ENCODE assay signal across 20 mouse cellular contexts in genomic region chr7:4432026-4432425, GRCm38 (mm10). TPM values are rescaled to one million over a fixed set of nuclear protein-coding genes. Genes with fewer than 3 reads are reported as not detected.
DNase-seq lines count a peak whose midpoint lies in the region; ATAC-seq lines count a peak whose summit lies in the region.
"Had no signal": no experiment of that assay in that cellular context is flagged by ENCODE, and none has a peak within 500 bp of the region (broad histone marks: within the 10 kb centered on the region; RNA-seq: fewer than 3 reads in every experiment).

No protein-coding gene starts in this region.

- DNase-seq in forebrain, embryonic 10.5 days (ENCODE audit: extremely low spot score, low spot score) = peak; percentile 10
- no peak for DNase-seq in forebrain, embryonic 14.5 days (ENCODE audit: low spot score)
- DNase-seq in heart, adult 11 months = peak; percentile 79
- DNase-seq in heart, postnatal 4 days = no peak
- DNase-seq in liver, embryonic 11.5 days (ENCODE audit: low spot score) = peak; percentile 27
- peak; percentile 25 for DNase-seq in limb, embryonic 10.5 days (ENCODE audit: low spot score)
- DNase-seq in thymus, postnatal 36 days = no peak
- DNase-seq: cerebellum, adult 11 months; cerebellum, adult 9-11 months had no signal

- H3K27me3 ChIP-seq in forebrain, embryonic 10.5 days (ENCODE audit: poor library complexity, severe bottlenecking) = no peaks in the 10 kb centered on the region
- H3K27me3 ChIP-seq in forebrain, embryonic 14.5 days (replicated peaks; ENCODE audit: control insufficient read depth, insufficient read depth, low read length) = no peaks in the 10 kb centered on the region
- H3K27me3 ChIP-seq in liver, embryonic 11.5 days (replicated peaks; ENCODE audit: control insufficient read depth, insufficient read depth, low read length) = no peaks in the 10 kb centered on the region
- H3K27me3 ChIP-seq in liver, embryonic 12.5 days (replicated peaks) = no peaks in the 10 kb centered on the region
- H3K27me3 ChIP-seq in limb, embryonic 10.5 days (ENCODE audit: low read depth, poor library complexity, severe bottlenecking) = no peaks in the 10 kb centered on the region
- H3K27me3 ChIP-seq: embryonic facial prominence, embryonic 13.5 days; embryonic facial prominence, embryonic 15.5 days; forebrain, embryonic 13.5 days had no signal

- no peak overlapping the region for H3K27ac ChIP-seq in forebrain, embryonic 10.5 days
- no peak overlapping the region for H3K27ac ChIP-seq in forebrain, embryonic 14.5 days (ENCODE audit: low read depth, low read length)
- H3K27ac ChIP-seq in liver, embryonic 11.5 days (ENCODE audit: low read depth, low read length) = no peak overlapping the region
- no peak overlapping the region for H3K27ac ChIP-seq in liver, embryonic 12.5 days
- H3K27ac ChIP-seq in limb, embryonic 10.5 days = no peak overlapping the region
- H3K27ac ChIP-seq: embryonic facial prominence, embryonic 13.5 days; embryonic facial prominence, embryonic 15.5 days; forebrain, embryonic 13.5 days had no signal

- no peak overlapping the region for H3K4me3 ChIP-seq in forebrain, embryonic 10.5 days
- no peak overlapping the region for H3K4me3 ChIP-seq in forebrain, embryonic 14.5 days (ENCODE audit: low read depth, low read length)
- H3K4me3 ChIP-seq in liver, embryonic 11.5 days (ENCODE audit: low read depth, low read length) = no peak overlapping the region
- H3K4me3 ChIP-seq in liver, embryonic 12.5 days = no peak overlapping the region
- no peak overlapping the region for H3K4me3 ChIP-seq in limb, embryonic 10.5 days
- H3K4me3 ChIP-seq: embryonic facial prominence, embryonic 13.5 days; embryonic facial prominence, embryonic 15.5 days; erythroblast, embryonic 14.5 days; forebrain, embryonic 13.5 days had no signal

- H3K9ac ChIP-seq in forebrain, embryonic 14.5 days (ENCODE audit: low read length) = no peak overlapping the region
- H3K9ac ChIP-seq in liver, embryonic 11.5 days (ENCODE audit: low read depth, low read length) = no peak overlapping the region
- H3K9ac ChIP-seq in liver, embryonic 12.5 days = no peak overlapping the region
- H3K9ac ChIP-seq: embryonic facial prominence, embryonic 13.5 days; embryonic facial prominence, embryonic 15.5 days; forebrain, embryonic 13.5 days had no signal

- peaks cover 3% of the 10 kb centered on the region; the same call in 1 of the 2 replicates for H3K9me3 ChIP-seq in forebrain, embryonic 10.5 days
- H3K9me3 ChIP-seq in forebrain, embryonic 14.5 days (replicated peaks; ENCODE audit: control insufficient read depth, low read length) = peaks cover 5% of the 10 kb centered on the region; the same call in 1 of the 2 replicates
- no peaks in the 10 kb centered on the region for H3K9me3 ChIP-seq in liver, embryonic 11.5 days (ENCODE audit: control insufficient read depth, low read length)
- H3K9me3 ChIP-seq in liver, embryonic 12.5 days (replicated peaks) = no peaks in the 10 kb centered on the region
- H3K9me3 ChIP-seq in limb, embryonic 10.5 days (replicated peaks) = no peaks in the 10 kb centered on the region
- H3K9me3 ChIP-seq: embryonic facial prominence, embryonic 15.5 days; forebrain, embryonic 13.5 days had no signal

- 92% methylated on average over 8 of the region's 8 CpGs for WGBS in forebrain, embryonic 10.5 days
- WGBS in forebrain, embryonic 14.5 days = 92% methylated on average over 8 of the region's 8 CpGs
- WGBS in liver, embryonic 11.5 days = 85% methylated on average over 8 of the region's 8 CpGs
- WGBS in liver, embryonic 12.5 days (ENCODE audit: insufficient replicate concordance) = 77% methylated on average over 8 of the region's 8 CpGs
- WGBS in limb, embryonic 10.5 days = 90% methylated on average over 8 of the region's 8 CpGs

- H3K4me1 ChIP-seq in forebrain, embryonic 10.5 days = no peaks in the 10 kb centered on the region
- H3K4me1 ChIP-seq in forebrain, embryonic 14.5 days (ENCODE audit: control insufficient read depth, insufficient read depth, low read length) = no peaks in the 10 kb centered on the region
- no peaks in the 10 kb centered on the region for H3K4me1 ChIP-seq in liver, embryonic 11.5 days (replicated peaks; ENCODE audit: control insufficient read depth, insufficient read depth, low read length)
- H3K4me1 ChIP-seq in liver, embryonic 12.5 days = no peaks in the 10 kb centered on the region
- no peaks in the 10 kb centered on the region for H3K4me1 ChIP-seq in limb, embryonic 10.5 days
- H3K4me1 ChIP-seq: embryonic facial prominence, embryonic 13.5 days; embryonic facial prominence, embryonic 15.5 days; forebrain, embryonic 13.5 days had no signal

- no peak overlapping the region for H3K4me2 ChIP-seq in forebrain, embryonic 14.5 days (ENCODE audit: low read length)
- no peak overlapping the region for H3K4me2 ChIP-seq in liver, embryonic 11.5 days
- H3K4me2 ChIP-seq in liver, embryonic 12.5 days = no peak overlapping the region
- H3K4me2 ChIP-seq: embryonic facial prominence, embryonic 13.5 days; embryonic facial prominence, embryonic 15.5 days; forebrain, embryonic 13.5 days had no signal

- no peak for ATAC-seq in forebrain, embryonic 14.5 days
- ATAC-seq in liver, embryonic 11.5 days (replicated peaks; ENCODE audit: low FRiP score) = no peak
- no peak for ATAC-seq in liver, embryonic 12.5 days
- ATAC-seq: forebrain, embryonic 13.5 days; forebrain, embryonic 16.5 days had no signal

- peaks cover 96% of the 10 kb centered on the region for H3K36me3 ChIP-seq in forebrain, embryonic 10.5 days (replicated peaks)
- H3K36me3 ChIP-seq in forebrain, embryonic 14.5 days (ENCODE audit: control insufficient read depth, insufficient read depth, low read length) = peaks cover 55% of the 10 kb centered on the region
- H3K36me3 ChIP-seq in liver, embryonic 11.5 days (ENCODE audit: control insufficient read depth, insufficient read depth, low read length) = peaks cover 29% of the 10 kb centered on the region
- peaks cover 83% of the 10 kb centered on the region for H3K36me3 ChIP-seq in liver, embryonic 12.5 days
- H3K36me3 ChIP-seq in limb, embryonic 10.5 days = peaks cover 95% of the 10 kb centered on the region

RNA-seq across cellular contexts. Expression of gene Rdh13, which starts 13.4 kb away (rescaled TPM):
- 34.6 and 36.3 TPM in 2 replicates for polyA plus RNA-seq in forebrain, embryonic 10.5 days (2016; fragmentation: Nextera tagmentation; extraction: Ambion mirVana)
- 30.1 and 37.9 TPM in 2 replicates for polyA plus RNA-seq in forebrain, embryonic 14.5 days (2014; fragmentation: Nextera tagmentation; extraction: Ambion mirVana)
- 10 to 100 TPM; 30.4 to 36.4 TPM for total RNA-seq in heart, postnatal 4 days (2021)
- 17.4 and 18.2 TPM in 2 replicates for polyA plus RNA-seq in liver, embryonic 11.5 days (2014; fragmentation: Nextera tagmentation; extraction: Ambion mirVana)
- 9.8 and 10.4 TPM in 2 replicates for polyA plus RNA-seq in liver, embryonic 12.5 days (2016; fragmentation: Nextera tagmentation; extraction: Ambion mirVana)
- polyA plus RNA-seq in limb, embryonic 10.5 days (2016; fragmentation: Nextera tagmentation; extraction: Ambion mirVana) = 31.9 and 35.0 TPM in 2 replicates

RNA-seq across cellular contexts. Expression of gene Eps8l1, which starts 28.4 kb away (rescaled TPM):
- 1.3 and 2.4 TPM in 2 replicates for polyA plus RNA-seq in forebrain, embryonic 10.5 days (2016; fragmentation: Nextera tagmentation; extraction: Ambion mirVana)
- 2.9 and 5.6 TPM in 2 replicates for polyA plus RNA-seq in forebrain, embryonic 14.5 days (2014; fragmentation: Nextera tagmentation; extraction: Ambion mirVana)
- total RNA-seq in heart, postnatal 4 days (2021) = 1 to 10 TPM; 1.6 to 2.7 TPM
- 2.0 and 2.6 TPM in 2 replicates for polyA plus RNA-seq in liver, embryonic 11.5 days (2014; fragmentation: Nextera tagmentation; extraction: Ambion mirVana)
- polyA plus RNA-seq in liver, embryonic 12.5 days (2016; fragmentation: Nextera tagmentation; extraction: Ambion mirVana) = 1.3 and 2.1 TPM in 2 replicates
- polyA plus RNA-seq in limb, embryonic 10.5 days (2016; fragmentation: Nextera tagmentation; extraction: Ambion mirVana) = 2.7 and 5.4 TPM in 2 replicates
- polyA plus RNA-seq: erythroblast, embryonic 14.5 days had no signal

RNA-seq across cellular contexts. Expression of gene Gp6, which starts 34.5 kb away (rescaled TPM):
- 0.51 and 0.65 TPM in 2 replicates for polyA plus RNA-seq in forebrain, embryonic 10.5 days (2016; fragmentation: Nextera tagmentation; extraction: Ambion mirVana)
- not detected in 2 replicates for polyA plus RNA-seq in forebrain, embryonic 14.5 days (2014; fragmentation: Nextera tagmentation; extraction: Ambion mirVana)
- total RNA-seq in heart, postnatal 4 days (2021) = under 1 TPM; 0.07 TPM
- polyA plus RNA-seq in liver, embryonic 11.5 days (2014; fragmentation: Nextera tagmentation; extraction: Ambion mirVana) = 5.1 and 5.7 TPM in 2 replicates
- polyA plus RNA-seq in liver, embryonic 12.5 days (2016; fragmentation: Nextera tagmentation; extraction: Ambion mirVana) = 5.0 and 5.5 TPM in 2 replicates
- 0.30 and 0.35 TPM in 2 replicates for polyA plus RNA-seq in limb, embryonic 10.5 days (2016; fragmentation: Nextera tagmentation; extraction: Ambion mirVana)
- total RNA-seq: adrenal gland, postnatal 25 days; common myeloid progenitor, adult 5-6 weeks; ES-E14; MEL had no signal
- polyA plus RNA-seq: adrenal gland, adult 2 months; embryonic facial prominence, embryonic 15.5 days had no signal

Comparison
In these comparisons a context has a peak if more than half of its experiments do, and no peak if none do; other contexts are left out.
1. DNase-seq: peak in forebrain, embryonic 10.5 days (single experiment), heart, adult 11 months (single experiment), liver, embryonic 11.5 days (single experiment) and limb, embryonic 10.5 days (single experiment); none in forebrain, embryonic 14.5 days (single experiment), heart, postnatal 4 days (single experiment) and thymus, postnatal 36 days (0 of 2).